Mouse (Mus musculus) C2C12 (cell line): ENCODE data around the gene Rasl10a. TPM values are rescaled to one million over a fixed set of nuclear protein-coding genes. Genes with fewer than 3 reads are reported as not detected.
A peak's percentile ranks its signal among the peaks of the same experiment; 100 is the strongest.

ENCODE experiments used
- H3K27me3 ChIP-seq: one replicate; pipeline ENCODE4 v1.6.1; 2011; ENCODE audit not compliant: control insufficient read depth, insufficient read depth, insufficient read length
- H3K36me3 ChIP-seq: one replicate; pipeline ENCODE4 v1.6.1; 2011; ENCODE audit not compliant: control insufficient read depth, insufficient read depth
- H3K4me3 ChIP-seq: one replicate; pipeline ENCODE4 v1.5.1; 2011; ENCODE audit warnings: mild to moderate bottlenecking, control low read depth; ENCODE audit not compliant: poor library complexity, insufficient read depth, severe bottlenecking
- H3K79me2 ChIP-seq: one replicate; pipeline ENCODE4 v1.6.1; 2011; ENCODE audit not compliant: control insufficient read depth, insufficient read depth
- H3K79me3 ChIP-seq: one replicate; pipeline ENCODE4 v1.6.1; 2011; ENCODE audit warnings: low read depth, control low read depth
- H3ac ChIP-seq: one replicate; pipeline ENCODE3; 2011; ENCODE audit warnings: low read depth; ENCODE audit not compliant: control insufficient read depth, insufficient read length
- CEBPB ChIP-seq: IDR thresholded peaks from one replicate; pipeline ENCODE4 v1.6.1; 2011; ENCODE audit warnings: low read depth, mild to moderate bottlenecking, control low read depth, moderate library complexity
- CTCF ChIP-seq: IDR thresholded peaks from one replicate; pipeline ENCODE4 v1.5.1; 2011; ENCODE audit not compliant: control insufficient read depth, insufficient read depth, insufficient read length
- FOSL1 ChIP-seq: IDR thresholded peaks from one replicate; pipeline ENCODE4 v1.8.0; 2011; ENCODE audit warnings: mild to moderate bottlenecking, low read length; ENCODE audit not compliant: poor library complexity, insufficient read depth, severe bottlenecking
- MAX ChIP-seq: IDR thresholded peaks from one replicate; pipeline ENCODE4 v1.6.1; 2011; ENCODE audit warnings: mild to moderate bottlenecking, control low read depth
- MYOD1 ChIP-seq: IDR thresholded peaks from one replicate; pipeline ENCODE4 v1.6.1; 2011; ENCODE audit warnings: low read depth; ENCODE audit not compliant: control insufficient read depth, insufficient read length
- MYOG ChIP-seq: IDR thresholded peaks from one replicate; pipeline ENCODE4 v1.6.1; 2011; ENCODE audit not compliant: control insufficient read depth, insufficient read length; ENCODE audit errors: extremely low read depth
- USF1 ChIP-seq: IDR thresholded peaks from one replicate; pipeline ENCODE4 v1.6.1; 2011; ENCODE audit warnings: low read depth, mild to moderate bottlenecking, control low read depth, moderate library complexity
- long read RNA-seq, 2 experiments: library from polyadenylated mRNA; unstranded; transcript quantifications; one replicate each; pipeline ENCODE4 v2.0.0; 2019 to 2020
- polyA plus RNA-seq: library from polyadenylated mRNA; unstranded; fragments of >200 nt; fragmentation: generic; extraction: Trizol; gene quantifications from one replicate; pipeline ENCODE4 v1.2.1, GENCODE M21; 2012; ENCODE audit warnings: missing spikeins

Gene Rasl10a
- 1.0 TPM for polyA plus RNA-seq
- long read RNA-seq, experiment 1, partial matches to known transcripts: 1 of 1 reads
- long read RNA-seq, experiment 1, other reads (novel, unspliced or antisense): 0 of 1 reads
- long read RNA-seq, experiment 2, partial matches to known transcripts: 0 of 3 reads
- long read RNA-seq, experiment 2, other reads (novel, unspliced or antisense): 0 of 3 reads

GRCm38 (mm10) chr11:5057856-5058641 lies at the start of gene Rasl10a:
Gene Rasl10a (plus strand): TSS chr11:5058128.
- peak within 1 kb of the TSS; percentile 59 for H3ac ChIP-seq
- no peaks in the 10 kb centered on the region for H3K27me3 ChIP-seq
- H3K36me3 ChIP-seq: peaks cover 16% of the 10 kb centered on the region
- H3K79me2 ChIP-seq: peaks cover 12% of the 10 kb centered on the region
- TF ChIP-seq CEBPB (no peak), FOSL1 (no peak), CTCF (no peak)
- peaks cover 6% of the 10 kb centered on the region for H3K79me3 ChIP-seq
- no peak within 1 kb of the TSS for H3K4me3 ChIP-seq

- no peaks in the 10 kb centered on the region for H3K27me3 ChIP-seq
- no peak overlapping the region for H3K4me3 ChIP-seq
- H3K79me3 ChIP-seq: no peaks in the 10 kb centered on the region
- H3K36me3 ChIP-seq: peaks cover 15% of the 10 kb centered on the region
- no peaks in the 10 kb centered on the region for H3K79me2 ChIP-seq
- H3ac ChIP-seq: no peak overlapping the region
- TF ChIP-seq CTCF: no peak
Observed at GRCm38 (mm10) chr11:5008867-5009266, 49.1 kb upstream of the Rasl10a start.

- Histone ChIP-seq H3K27me3 (no peaks in the 10 kb centered on the region), H3K4me3 (no peak overlapping the region), H3ac (peak overlapping the region; percentile 37), H3K79me3 (no peaks in the 10 kb centered on the region), H3K36me3 (peaks cover 21% of the 10 kb centered on the region), H3K79me2 (no peaks in the 10 kb centered on the region)
- TF ChIP-seq CEBPB (no peak), MYOD1 (peak; percentile 87), MYOG (no peak), MAX (no peak), FOSL1 (no peak)
Observed at GRCm38 (mm10) chr11:5009354-5010074, 48.4 kb upstream of the Rasl10a start.

- H3K36me3 ChIP-seq: peaks cover 26% of the 10 kb centered on the region
- no peaks in the 10 kb centered on the region for H3K79me2 ChIP-seq
- H3K27me3 ChIP-seq: no peaks in the 10 kb centered on the region
- H3ac ChIP-seq: no peak overlapping the region
- H3K4me3 ChIP-seq: no peak overlapping the region
- peak; percentile 53 for TF ChIP-seq USF1
- TF ChIP-seq CTCF: no peak
- no peak for TF ChIP-seq CEBPB
- H3K79me3 ChIP-seq: no peaks in the 10 kb centered on the region
Observed at GRCm38 (mm10) chr11:5010205-5010604, 47.7 kb upstream of the Rasl10a start.

- H3K27me3 ChIP-seq: no peaks in the 10 kb centered on the region
- no peaks in the 10 kb centered on the region for H3K79me2 ChIP-seq
- no peaks in the 10 kb centered on the region for H3K79me3 ChIP-seq
- TF ChIP-seq MYOG (no peak), CTCF (no peak), FOSL1 (no peak), CEBPB (no peak), MYOD1 (no peak), MAX (no peak)
- no peak overlapping the region for H3K4me3 ChIP-seq
- H3ac ChIP-seq: no peak overlapping the region
- H3K36me3 ChIP-seq: peaks cover 26% of the 10 kb centered on the region
Observed at GRCm38 (mm10) chr11:5011480-5011879, 46.4 kb upstream of the Rasl10a start.

GRCm38 (mm10) chr11:5012213-5012715 lies 45.7 kb upstream of the Rasl10a start:
- Histone ChIP-seq H3K79me2 (no peaks in the 10 kb centered on the region), H3ac (no peak overlapping the region), H3K36me3 (peaks cover 31% of the 10 kb centered on the region), H3K27me3 (no peaks in the 10 kb centered on the region), H3K79me3 (no peaks in the 10 kb centered on the region), H3K4me3 (no peak overlapping the region)
- no peak for TF ChIP-seq FOSL1
- no peak for TF ChIP-seq CEBPB
- no peak for TF ChIP-seq USF1
- no peak for TF ChIP-seq MYOG
- TF ChIP-seq MYOD1: no peak
- no peak for TF ChIP-seq CTCF
- no peak for TF ChIP-seq MAX
